Mouse (Mus musculus): ENCODE measurements around the gene 2210011C24Rik. TPM values are rescaled to one million over a fixed set of nuclear protein-coding genes. Genes with fewer than 3 reads are reported as not detected.
"Not testable (repeated sequence)": the region's sequence is repeated elsewhere in the genome, so short reads cannot be mapped to it uniquely, and the experiment has no call there.

2210011C24Rik gene
- total RNA-seq, 2 experiments from 2014 or later = 1.3 to 3.1 TPM

GRCm38 (mm10) chr8:83997511-83998141 lies 14.3 kb downstream of the 2210011C24Rik start, which contains the start of gene Samd1:
TSS of gene Samd1 (plus strand) at chr8:83997672.
- intact Hi-C loops (cut with DNase I) = loop anchor here (5.0 kb wide), 1 partner anchor 95 kb away; the partner anchor contains the start of gene Adgrl1
- DNase-seq (ENCODE audit: low spot score in 2 of 2) = peak; percentile 62 to 68

DNA sequence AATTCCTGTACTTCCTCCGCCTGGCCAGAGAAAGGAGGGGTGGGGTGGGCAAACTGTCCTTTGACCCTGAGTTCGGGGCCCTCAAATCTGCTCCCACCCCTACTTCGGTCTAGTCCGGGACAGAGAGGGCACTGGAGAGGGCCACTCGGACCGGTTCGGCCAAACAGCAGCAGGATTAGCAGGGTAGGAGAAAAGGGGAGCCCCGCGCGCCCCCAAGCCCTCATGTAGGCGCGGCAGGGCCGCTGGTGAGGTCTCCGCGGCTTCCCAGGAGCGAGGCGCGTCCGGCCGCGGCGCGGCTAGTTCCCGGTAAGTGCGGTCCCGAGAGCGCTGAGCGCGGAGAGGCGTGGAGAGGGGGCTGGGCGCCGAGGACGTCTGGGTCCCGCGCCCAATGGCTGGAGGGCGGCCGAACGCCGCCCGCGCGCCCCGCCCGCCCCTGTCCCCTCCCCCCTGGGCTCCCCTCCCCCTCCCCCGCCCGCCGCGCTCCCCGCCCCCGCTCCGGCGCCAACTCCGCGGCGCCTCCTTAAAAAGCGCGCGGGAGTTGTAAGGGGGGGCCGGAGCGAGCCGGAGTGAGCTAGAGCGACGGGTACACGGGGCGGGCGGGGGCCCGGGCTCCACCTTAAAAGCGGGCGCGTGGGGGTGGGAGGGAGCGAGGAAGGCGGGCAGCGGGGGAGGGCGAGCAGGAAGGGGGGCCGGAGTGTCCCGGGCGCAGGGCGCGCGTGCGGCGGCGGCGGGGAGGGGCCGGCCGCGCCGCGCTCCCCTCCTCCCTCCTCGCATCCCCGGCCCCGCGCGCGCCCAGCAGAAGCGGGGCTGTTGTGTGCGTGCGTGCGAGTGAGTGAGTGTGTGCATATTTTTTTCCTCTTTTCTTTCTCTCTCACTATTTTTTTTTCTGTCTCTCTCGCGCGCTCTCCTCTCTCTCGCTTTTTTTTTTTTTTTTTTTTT lies 15.1 kb downstream of the 2210011C24Rik start:
- peak; percentile 75 to 79 for DNase-seq (ENCODE audit: low spot score in 2 of 2)
- intact Hi-C loops (cut with DNase I) = loop anchor here (5.0 kb wide), 1 partner anchor 95 kb away; the partner anchor contains the start of gene Adgrl1

DNA sequence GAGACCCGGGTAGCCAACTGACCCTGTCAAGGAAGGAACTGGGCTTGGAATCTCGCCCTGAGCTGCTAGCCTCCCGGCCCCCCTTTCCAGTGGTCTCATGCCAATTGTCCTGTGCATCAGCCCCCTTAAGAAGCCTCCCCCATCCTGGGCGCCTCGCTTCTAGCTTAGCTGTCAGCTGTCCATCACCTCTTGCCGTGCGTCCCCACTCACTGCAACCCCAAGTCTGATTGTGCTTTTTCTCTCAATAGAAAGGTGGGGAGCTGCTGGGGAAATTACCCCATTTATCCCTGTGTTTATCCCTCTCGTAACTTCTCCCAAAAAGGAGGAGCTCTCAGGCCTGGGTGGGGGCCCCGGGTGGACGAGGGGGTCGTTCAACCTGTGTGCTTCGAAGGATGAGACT lies 16.0 kb downstream of the 2210011C24Rik start:
- intact Hi-C loops (cut with DNase I) = loop anchor here (5.0 kb wide), 1 partner anchor 94 kb away; the partner anchor contains the start of gene Adgrl1

DNA sequence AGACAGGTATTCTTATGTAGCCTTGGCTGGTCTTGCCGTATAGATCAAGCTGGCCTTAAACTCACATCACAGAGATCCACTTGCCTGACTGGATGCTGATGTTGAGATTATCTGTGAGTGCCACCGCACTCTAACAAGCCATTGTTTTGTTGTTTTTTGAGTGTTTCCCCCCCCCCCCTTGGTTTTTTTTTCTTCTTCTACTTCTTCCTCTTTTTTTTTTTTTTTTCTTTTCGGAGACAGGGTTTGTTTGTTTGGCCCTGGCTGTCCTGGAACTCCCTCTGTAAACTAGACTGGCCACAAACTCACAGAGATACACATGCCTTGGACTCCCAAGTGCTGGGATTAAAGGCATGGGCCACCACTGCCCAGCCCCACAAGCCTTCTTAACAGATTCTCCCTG lies 17.9 kb downstream of the 2210011C24Rik start:
- DNase-seq (ENCODE audit: low spot score in 2 of 2) = no peak
- intact Hi-C loops (cut with DNase I) = no loop called here

More for the DNA sequence above, 16.0 kb downstream of the 2210011C24Rik start:
- no peak for DNase-seq (ENCODE audit: low spot score in 2 of 2)

DNA sequence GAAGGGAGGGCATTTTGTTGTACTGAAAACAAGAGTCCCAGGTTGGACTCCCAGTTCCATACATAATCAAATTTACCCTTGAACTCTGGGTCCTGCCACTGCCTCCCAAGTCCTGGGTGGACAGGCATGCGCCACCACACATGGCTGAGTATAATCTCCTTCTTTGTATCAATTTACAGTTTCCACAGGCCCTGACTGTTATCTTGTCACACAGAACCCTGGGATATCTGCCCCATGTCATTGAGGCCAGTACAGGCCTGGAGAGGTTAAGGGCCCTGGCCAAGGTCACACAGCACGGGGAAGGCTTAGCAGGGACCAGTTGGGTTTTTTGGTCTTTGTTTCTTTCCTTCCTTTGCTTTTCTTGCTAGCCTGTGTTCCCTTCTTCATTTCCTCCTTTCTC lies 19.5 kb downstream of the 2210011C24Rik start:
- intact Hi-C loops (cut with DNase I) = loop anchor here (2.0 kb wide), 1 partner anchor 20 kb away; the partner anchor contains the start of gene Prkaca
- no peak for DNase-seq (ENCODE audit: low spot score in 2 of 2)

DNA sequence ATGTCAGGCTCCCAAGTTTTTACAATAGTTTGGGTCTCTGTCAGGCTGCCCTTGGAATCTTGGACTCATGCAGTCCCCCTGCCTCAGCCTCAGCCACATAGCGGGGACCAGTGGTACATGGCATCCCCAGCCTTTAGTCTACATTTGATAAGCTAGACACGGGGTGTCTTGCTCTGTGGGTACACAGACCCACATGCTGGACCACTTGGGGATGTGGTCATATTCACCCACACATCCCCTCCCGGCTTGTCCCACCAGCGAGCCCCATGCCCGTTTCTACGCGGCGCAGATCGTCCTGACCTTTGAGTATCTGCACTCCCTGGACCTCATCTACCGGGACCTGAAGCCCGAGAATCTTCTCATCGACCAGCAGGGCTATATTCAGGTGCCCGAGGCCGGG lies 21.8 kb downstream of the 2210011C24Rik start:
- intact Hi-C loops (cut with DNase I) = no loop called here
- no peak for DNase-seq (ENCODE audit: low spot score in 2 of 2)

DNA sequence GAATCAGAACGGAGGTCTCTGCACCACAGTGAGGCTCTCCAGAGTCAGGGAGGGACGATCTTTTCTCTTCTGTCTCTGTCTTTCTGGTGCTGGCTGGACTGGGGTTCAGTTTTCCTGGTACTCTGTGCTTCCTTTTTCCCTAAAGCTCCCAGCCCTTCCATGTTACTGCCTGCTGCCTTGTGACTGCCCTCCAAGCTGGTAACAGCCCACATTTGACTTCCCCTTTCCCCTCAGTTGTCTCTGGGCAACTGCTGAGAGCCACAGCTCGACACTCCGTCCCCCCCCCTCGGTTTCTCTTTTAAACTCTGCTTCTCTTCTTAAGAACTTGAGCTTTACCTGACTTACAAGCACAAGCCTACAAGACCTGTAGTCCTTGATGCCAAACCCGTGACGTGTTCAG lies 22.7 kb downstream of the 2210011C24Rik start:
- no peak for DNase-seq (ENCODE audit: low spot score in 2 of 2)
- intact Hi-C loops (cut with DNase I) = no loop called here

- DNase-seq (ENCODE audit: low spot score in 2 of 2); intact Hi-C loops (cut with DNase I): not testable (repeated sequence)
These were observed 28.7 kb downstream of the 2210011C24Rik start for GRCm38 (mm10) chr8:83983222-83983621.

- DNase-seq (ENCODE audit: low spot score in 2 of 2) = no peak
- intact Hi-C loops (cut with DNase I) = no loop called here
These were observed 29.5 kb downstream of the 2210011C24Rik start for GRCm38 (mm10) chr8:83982449-83982848.

- DNase-seq (ENCODE audit: low spot score in 2 of 2) = no peak
- intact Hi-C loops (cut with DNase I) = no loop called here
These were observed 30.4 kb downstream of the 2210011C24Rik start for GRCm38 (mm10) chr8:83981533-83981932.

GRCm38 (mm10) chr8:83980845-83981244 lies 31.1 kb downstream of the 2210011C24Rik start:
- intact Hi-C loops (cut with DNase I) = no loop called here
- no peak for DNase-seq (ENCODE audit: low spot score in 2 of 2)

GRCm38 (mm10) chr8:83980250-83980649 lies 31.7 kb downstream of the 2210011C24Rik start:
- no peak for DNase-seq (ENCODE audit: low spot score in 2 of 2)
- intact Hi-C loops (cut with DNase I) = no loop called here

- intact Hi-C loops (cut with DNase I) = no loop called here
- no peak for DNase-seq (ENCODE audit: low spot score in 2 of 2)
These were observed 33.8 kb downstream of the 2210011C24Rik start for GRCm38 (mm10) chr8:83978200-83978599.

DNA sequence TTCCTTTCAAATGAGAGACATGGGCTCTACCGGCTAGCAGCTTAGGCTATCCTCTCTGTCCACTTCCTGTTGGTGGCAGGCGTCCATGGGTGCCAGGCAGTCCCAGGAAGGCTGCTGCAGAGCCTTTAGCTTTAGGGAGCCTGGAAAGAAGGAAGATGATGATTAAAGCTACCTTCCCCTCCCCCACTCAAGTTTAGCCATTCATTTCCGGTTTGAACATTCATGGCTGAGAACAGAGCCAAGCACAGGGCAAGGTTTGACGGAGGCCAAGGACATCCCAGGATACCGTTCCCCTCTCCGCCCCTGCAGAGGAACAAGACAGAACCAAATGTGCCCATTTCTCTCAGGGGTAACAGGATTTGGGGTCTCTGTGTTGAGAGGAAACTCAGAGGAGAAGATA lies 34.3 kb downstream of the 2210011C24Rik start:
- intact Hi-C loops (cut with DNase I) = no loop called here
- DNase-seq (ENCODE audit: low spot score in 2 of 2) = no peak

DNA sequence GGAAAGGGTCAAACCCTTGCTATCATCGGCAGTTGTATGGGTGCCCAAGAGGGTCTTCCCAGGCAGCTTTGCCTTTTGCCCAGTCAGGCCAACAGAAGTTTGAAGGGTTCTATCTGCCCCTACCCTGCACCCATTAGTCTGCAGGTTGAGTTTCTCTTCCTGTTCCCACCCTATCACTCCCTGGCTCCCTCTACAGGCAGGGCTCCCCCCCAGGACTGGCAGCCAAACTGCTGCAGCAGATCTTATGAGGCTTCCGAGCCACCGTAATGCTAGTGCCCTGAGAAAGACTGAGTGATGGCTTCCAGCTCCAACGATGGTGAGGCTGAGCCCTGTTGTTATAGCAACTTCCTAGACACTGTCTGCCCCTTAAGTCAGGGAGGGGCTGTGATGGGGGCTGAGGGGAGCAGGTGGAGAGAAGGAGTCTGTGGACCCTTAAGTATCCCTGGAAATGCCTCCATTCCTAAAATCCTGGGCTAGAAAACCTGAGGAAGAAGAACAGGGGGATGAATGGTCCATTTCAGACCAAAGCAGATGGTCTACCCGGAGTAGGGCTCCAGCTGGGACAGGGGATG lies 35.1 kb downstream of the 2210011C24Rik start:
- intact Hi-C loops (cut with DNase I) = no loop called here
- DNase-seq (ENCODE audit: low spot score in 2 of 2) = no peak

GRCm38 (mm10) chr8:83976101-83976630 lies 35.8 kb downstream of the 2210011C24Rik start:
- DNase-seq (ENCODE audit: low spot score in 2 of 2) = no peak
- intact Hi-C loops (cut with DNase I) = no loop called here

DNA sequence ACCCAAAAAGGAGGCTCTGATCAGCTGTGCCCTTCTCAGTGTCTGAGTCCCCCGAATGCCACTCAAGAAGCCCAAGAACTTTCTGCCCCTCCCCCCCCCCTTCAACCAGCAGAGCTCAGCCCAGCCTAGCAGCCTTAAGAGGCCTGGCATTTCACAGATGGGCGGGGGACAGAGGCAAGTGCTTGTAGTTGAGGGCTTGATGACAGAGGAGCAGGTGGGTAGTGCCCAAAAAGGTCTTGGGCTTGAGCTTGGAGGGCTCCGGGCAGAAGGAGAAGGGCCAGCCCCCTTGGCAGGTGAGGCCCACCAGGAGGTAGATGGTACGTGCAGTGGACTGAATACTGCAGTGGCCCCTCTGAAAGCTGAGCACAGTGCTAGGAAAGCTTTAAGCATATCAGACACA lies 37.5 kb downstream of the 2210011C24Rik start:
- DNase-seq (ENCODE audit: low spot score in 2 of 2) = no peak
- intact Hi-C loops (cut with DNase I) = no loop called here

- no peak for DNase-seq (ENCODE audit: low spot score in 2 of 2)
- intact Hi-C loops (cut with DNase I) = loop anchor here (2.0 kb wide), 1 partner anchor 19 kb away; no protein-coding TSS in a partner anchor
These were observed 38.6 kb downstream of the 2210011C24Rik start for GRCm38 (mm10) chr8:83973161-83974031.

Measured in left cerebral cortex, postnatal 36 days (tissue).